Mouse (Mus musculus) left cerebral cortex, adult 2 months (tissue): Measurements from ENCODE around the gene Epb41l1. TPM values are rescaled to one million over a fixed set of nuclear protein-coding genes. Genes with fewer than 3 reads are reported as not detected.
A peak's percentile ranks its signal among the peaks of the same experiment; 100 is the strongest.
"Not testable (repeated sequence)": the region's sequence is repeated elsewhere in the genome, so short reads cannot be mapped to it uniquely, and the experiment has no call there.

Source experiments
- DNase-seq, 2 experiments: peaks; one replicate each; pipeline ENCODE4 v3.0.0; 2021 to 2022; ENCODE audit warnings: low spot score in 2 of 2, mixed read lengths in 1 of 2; ENCODE audit errors: extremely low spot score in 1 of 2
- H3K27ac ChIP-seq: fragments of 200-600 bp; 2 replicates; pipeline ENCODE4 v1.8.1; 2022
- H3K4me3 ChIP-seq: fragments of 200-600 bp; 2 replicates; pipeline ENCODE4 v1.8.1; 2022
- CTCF ChIP-seq: fragments of 200-600 bp; IDR thresholded peaks from 2 replicates; pipeline ENCODE4 v1.8.1; 2022; ENCODE audit warnings: antibody characterized with exemption, mild to moderate bottlenecking, moderate library complexity
- intact Hi-C: fragments of 180-260 bp; cut with DNase I; formaldehyde crosslinking; loops from one replicate; pipeline ENCODE4 v1.15.1; 2025
- long read RNA-seq, 2 experiments: library from polyadenylated mRNA; stranded (forward); transcript quantifications; one replicate each; pipeline ENCODE4 v2.0.0; 2021; ENCODE audit warnings: borderline mapping rate in 2 of 2
- total RNA-seq, 2 experiments: library from RNA; stranded (reverse); gene quantifications; 2 replicates each; pipeline ENCODE4 v1.2.3; 2021

Gene Epb41l1
- total RNA-seq: 100 to 1,000 TPM; 376 to 385 TPM
- long read RNA-seq, experiment 1, full-length matches to known transcripts: 114 of 278 reads
- long read RNA-seq, experiment 1, partial matches to known transcripts: 43 of 278 reads
- long read RNA-seq, experiment 1, other reads (novel, unspliced or antisense): 121 of 278 reads
- long read RNA-seq, experiment 2, full-length matches to known transcripts: 93 of 240 reads
- long read RNA-seq, experiment 2, partial matches to known transcripts: 97 of 240 reads
- long read RNA-seq, experiment 2, other reads (novel, unspliced or antisense): 50 of 240 reads

DNA sequence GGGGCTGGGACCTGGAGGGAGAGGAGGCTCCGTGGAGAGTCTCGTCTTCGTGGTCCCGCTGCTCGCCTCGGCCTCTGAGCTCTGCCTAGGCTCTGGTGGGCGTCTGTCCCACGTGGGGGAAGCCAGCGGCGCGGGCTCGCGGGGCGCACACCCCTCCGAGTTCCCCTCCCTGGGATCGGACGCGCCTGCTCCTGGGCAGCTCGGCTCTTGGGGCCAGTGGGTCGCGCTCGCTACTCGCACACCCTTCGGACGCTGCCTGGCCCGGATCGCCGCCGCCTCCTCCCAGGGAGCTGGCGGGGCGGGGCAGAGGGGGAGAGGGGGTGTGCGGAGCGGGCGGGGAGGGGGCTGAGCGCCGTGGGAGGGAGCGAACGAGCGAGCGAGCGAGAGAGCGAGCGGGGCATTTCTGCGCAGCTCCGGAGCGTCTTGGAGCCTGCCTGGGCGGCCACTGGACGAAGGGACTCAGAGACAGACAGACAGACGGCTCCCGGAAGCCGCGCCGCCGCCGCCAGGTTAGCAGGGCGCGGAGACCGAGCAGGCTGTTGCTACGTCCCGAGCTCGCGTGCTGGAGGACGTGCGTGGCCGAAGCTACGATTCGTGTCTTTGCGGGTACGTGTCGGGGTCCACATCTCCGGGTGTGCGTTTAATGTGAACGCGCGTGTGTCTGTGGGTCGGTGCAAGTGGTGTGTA lies at the start of gene Epb41l1:
Gene Epb41l1 (plus strand): TSS at position 216 of the 687 bp plus-strand sequence.
- Histone ChIP-seq H3K4me3 (peak within 1 kb of the TSS; percentile 80), H3K27ac (peak within 1 kb of the TSS; percentile 74)
- peak; percentile 25 to 51 for DNase-seq
- TF ChIP-seq CTCF: no peak
- intact Hi-C loops: no loop called here

DNA sequence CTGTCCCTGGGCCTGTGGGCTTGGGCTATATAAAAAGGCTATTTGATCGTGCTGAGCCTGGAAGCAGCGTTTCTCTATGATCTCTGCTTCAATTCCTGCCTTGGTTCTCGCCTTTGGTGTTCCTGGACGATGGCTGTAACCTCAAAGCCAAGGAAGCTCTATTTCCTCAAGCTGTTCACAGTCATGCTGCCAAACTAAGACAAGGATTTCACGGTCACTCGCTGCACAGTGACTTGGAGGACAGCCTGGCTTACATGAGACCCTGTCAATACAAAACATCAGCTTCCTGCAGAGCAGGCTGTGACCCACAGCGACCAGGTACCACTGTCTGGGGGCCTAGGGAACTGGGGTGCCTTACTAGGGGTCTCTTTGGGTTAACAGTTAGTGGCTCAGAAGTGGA lies 43.8 kb upstream of the Epb41l1 start:
- no peak overlapping the region for H3K4me3 ChIP-seq
- intact Hi-C loops: no loop called here
- H3K27ac ChIP-seq: no peak overlapping the region
- TF ChIP-seq CTCF: no peak
- no peak for DNase-seq

DNA sequence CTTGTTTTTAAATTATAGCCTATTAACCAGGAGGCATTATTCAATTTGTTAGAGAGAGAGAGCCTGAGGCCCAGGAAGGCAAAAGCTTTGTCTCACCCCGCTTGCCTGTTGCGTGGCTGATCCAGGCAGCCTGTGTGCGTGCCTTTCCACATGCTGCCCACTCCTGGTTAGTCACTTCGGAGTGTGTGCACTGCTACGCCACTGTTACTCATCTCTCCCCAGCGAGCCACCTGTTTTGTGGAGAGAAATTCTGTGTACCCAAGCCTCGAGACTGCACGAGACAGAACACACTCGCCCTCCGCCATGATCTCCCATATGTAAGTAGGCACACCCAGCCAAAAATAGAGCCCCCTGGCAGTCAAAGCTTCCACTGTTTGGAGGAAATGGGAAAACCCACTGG lies 40.8 kb upstream of the Epb41l1 start:
- no peak for TF ChIP-seq CTCF
- Histone ChIP-seq H3K4me3 (no peak overlapping the region), H3K27ac (no peak overlapping the region)
- peak; percentile 51 to 53 for DNase-seq
- intact Hi-C loops: loop anchor here (5.0 kb wide), 2 partner anchors 97 to 112 kb away; no protein-coding TSS in a partner anchor

DNA sequence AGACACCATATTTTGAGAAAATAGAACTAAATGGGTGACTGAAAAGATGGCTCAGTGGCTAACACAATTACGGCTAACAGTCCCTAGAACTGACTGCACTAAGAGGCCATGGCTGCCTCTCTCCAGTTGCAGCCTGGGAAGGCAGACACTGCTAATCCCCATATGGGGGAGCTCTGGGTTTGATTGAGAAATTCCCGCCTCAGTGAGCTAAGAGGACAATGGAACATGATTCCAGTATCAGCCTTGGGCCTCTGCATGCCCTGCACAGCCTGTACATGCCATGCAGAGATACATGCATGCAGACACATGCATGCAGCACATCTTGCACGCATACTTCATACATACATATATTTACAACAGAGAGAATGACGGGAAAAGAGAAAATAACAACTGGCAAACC lies 39.4 kb upstream of the Epb41l1 start:
- DNase-seq: no peak
- peak; percentile 33 for TF ChIP-seq CTCF
- Histone ChIP-seq H3K4me3 (no peak overlapping the region), H3K27ac (no peak overlapping the region)
- intact Hi-C loops: loop anchor here (5.0 kb wide), 2 partner anchors 96 to 111 kb away; no protein-coding TSS in a partner anchor

DNA sequence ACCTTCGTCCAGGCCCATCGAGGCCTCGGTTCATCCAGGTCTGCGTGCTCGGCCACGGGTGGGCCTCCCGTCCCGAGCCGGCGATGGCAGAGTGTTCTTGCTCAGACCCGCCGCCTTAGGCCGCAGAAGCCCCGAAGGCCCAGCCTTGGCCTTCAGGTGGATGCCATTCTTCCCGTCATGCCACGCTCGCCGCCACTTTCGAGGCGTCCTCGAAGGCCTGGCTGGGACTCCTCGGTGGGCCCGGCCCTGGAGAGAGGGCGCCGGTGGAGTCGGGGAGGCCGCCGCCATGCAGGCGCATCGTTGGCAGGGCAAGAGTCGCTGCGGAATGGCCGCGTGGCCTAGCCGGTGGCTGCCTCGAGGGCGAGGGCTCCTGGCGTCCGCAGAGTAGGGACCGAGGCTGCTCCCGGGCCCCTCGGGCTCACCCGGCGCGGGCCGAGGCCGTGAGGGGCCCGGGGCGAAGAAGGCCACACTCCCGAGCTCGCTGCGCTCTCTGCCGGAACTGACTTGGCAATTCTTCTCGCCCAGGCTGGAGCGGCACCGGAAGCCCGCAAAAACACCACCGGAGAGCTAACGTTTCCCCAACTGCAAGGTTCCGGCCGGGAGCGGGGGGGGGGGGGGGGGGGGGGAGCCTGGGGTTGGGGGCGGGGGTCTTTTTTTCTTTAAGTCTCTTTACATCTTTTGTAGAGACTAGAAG lies 28.1 kb upstream of the Epb41l1 start:
- Histone ChIP-seq H3K4me3 (peak overlapping the region; percentile 44), H3K27ac (0 out of 2 replicates have a peak overlapping the region, but pooled peaks have one; percentile 69)
- DNase-seq: peak; percentile 62 to 67
- intact Hi-C loops: not testable (repeated sequence)

DNA sequence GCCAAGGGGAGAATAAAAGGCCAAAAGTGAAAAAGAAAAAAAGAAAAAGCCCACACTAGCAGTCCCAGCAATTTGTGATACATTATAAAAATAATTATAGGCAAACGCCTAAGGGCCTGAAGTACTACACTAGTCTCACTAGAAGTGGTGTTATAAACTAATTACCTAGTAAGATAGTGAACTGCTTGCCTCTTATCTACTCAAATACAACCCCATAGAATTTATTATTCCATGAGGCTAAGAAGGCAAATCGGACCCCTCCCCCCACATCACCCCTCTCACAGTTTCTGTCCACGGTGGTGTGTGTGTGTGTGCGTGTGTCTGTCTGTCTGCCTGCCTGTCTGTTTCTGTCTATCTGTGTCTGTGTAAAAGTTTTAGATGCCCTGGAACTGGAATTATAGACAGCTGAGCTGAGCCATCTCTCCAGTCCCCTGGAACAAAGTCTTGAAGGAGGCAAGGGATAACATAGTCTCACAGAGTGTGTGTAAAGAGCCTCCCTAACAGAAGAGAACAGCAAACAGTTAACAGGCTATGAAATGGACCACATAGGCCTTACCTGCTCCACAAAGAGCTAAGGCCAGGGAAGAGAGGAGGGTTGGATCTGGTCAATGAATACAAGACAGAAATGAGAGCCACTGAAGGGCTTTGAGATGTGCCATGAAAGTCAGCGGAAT lies 27.4 kb upstream of the Epb41l1 start:
- no peak overlapping the region for H3K27ac ChIP-seq
- no peak for DNase-seq
- peak overlapping the region; percentile 36; the same call in 1 of the 2 replicates for H3K4me3 ChIP-seq
- intact Hi-C loops: no loop called here
- no peak for TF ChIP-seq CTCF

DNA sequence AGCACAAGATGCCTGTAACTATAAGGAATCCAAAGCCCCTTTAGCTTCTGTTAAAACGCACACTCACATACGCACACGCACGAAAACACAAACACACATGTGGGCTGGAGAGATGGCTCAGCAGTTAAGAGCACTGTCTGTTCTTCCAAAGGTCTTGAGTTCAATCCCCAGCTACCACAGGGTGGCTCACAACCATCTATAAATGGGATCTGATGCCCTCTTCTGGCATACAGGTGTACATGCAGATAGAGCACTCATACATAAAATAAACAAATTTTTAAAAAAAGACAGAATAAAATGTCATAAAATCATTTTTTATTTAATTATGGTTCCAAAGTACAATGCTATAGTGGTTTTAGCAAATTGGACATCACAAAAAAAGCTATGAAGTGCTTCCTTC lies 26.4 kb upstream of the Epb41l1 start:
- H3K27ac ChIP-seq: no peak overlapping the region
- no peak for DNase-seq
- no peak overlapping the region for H3K4me3 ChIP-seq
- intact Hi-C loops: no loop called here
- peak; percentile 37 for TF ChIP-seq CTCF

DNA sequence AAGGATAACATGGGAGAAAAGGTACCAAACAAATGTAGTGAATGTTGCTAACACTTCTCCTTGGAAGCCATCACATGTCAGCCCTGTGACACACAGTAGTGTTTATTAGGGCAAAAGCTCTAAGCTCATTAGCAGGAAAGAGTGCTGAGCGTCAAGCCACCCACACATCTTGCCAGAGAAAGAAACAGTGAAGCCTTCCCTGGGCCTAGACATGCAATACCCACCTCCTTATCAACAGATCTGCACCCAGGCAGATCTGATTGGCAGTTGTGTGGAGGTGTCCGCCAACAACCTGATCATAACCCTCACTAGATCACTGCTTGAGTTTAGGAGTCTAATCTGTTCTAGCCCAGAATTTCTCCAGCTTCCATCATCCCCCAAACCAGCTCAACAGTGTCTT lies 24.6 kb upstream of the Epb41l1 start:
- no peak for TF ChIP-seq CTCF
- intact Hi-C loops: no loop called here
- no peak for DNase-seq
- Histone ChIP-seq H3K27ac (no peak overlapping the region), H3K4me3 (no peak overlapping the region)

DNA sequence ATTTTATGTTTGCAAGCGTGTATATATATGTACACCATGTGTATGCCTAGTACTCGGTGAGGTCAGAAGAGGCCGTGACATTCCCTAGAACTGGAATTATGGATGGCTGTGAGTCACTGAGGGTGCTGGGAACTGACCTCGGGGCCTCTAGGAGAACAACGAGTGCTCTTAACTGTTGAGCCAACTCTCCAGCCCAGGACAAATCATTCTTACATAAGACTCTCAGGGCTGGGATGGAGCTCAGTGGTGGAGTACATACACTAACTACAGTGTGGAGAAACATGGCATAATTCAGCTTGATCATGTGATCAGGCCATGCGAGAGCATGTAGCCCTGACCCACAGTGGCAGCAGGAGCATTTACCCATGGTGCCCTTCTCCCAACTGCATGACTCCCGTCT lies 22.7 kb upstream of the Epb41l1 start:
- H3K4me3 ChIP-seq: no peak overlapping the region
- TF ChIP-seq CTCF: no peak
- no peak overlapping the region for H3K27ac ChIP-seq
- intact Hi-C loops: no loop called here
- no peak for DNase-seq

DNA sequence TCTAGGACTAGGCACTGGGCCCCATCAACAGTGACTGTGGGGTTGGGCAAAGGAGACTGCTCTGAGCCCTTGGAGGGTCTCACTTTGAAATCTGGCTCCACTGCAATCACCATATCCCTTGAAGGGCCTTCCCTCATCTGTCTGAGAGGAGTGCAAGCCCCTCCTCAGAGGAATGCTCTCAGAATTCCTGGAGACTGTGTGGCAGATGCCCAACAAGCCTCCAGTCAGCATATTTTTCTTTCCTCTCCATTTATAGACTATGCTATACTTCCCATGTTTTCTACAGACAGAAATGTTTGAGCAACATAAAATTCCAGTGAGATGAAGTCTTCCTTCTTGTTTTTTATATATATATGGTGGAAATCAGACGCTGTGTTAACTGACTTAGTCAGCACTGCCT lies 21.2 kb upstream of the Epb41l1 start:
- DNase-seq: no peak

DNA sequence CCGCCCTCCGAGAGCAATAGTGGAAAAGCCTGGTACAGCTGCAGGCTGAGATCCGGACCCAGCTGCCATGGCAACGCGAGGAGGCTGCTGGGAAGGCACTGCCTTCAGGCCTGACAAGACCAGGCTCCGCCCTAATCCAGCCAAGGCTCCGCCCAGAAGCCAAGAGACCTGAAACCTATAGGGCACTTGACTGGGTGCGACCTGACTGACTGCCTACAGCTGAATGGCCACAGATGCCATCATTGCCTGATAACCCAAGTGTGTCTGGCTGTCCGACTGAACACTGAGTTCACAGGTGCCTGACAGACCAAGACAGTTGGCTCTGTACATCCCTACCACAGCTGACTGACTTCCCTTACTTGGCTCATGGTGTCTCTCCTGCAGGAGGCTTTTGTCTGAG lies 19.4 kb upstream of the Epb41l1 start:
- DNase-seq: peak; percentile 35 to 70
- H3K27ac ChIP-seq: no peak overlapping the region
- H3K4me3 ChIP-seq: no peak overlapping the region
- no peak for TF ChIP-seq CTCF
- intact Hi-C loops: no loop called here

More for the DNA sequence above, 21.2 kb upstream of the Epb41l1 start:
- intact Hi-C loops: no loop called here
- no peak overlapping the region for H3K4me3 ChIP-seq
- no peak for TF ChIP-seq CTCF
- H3K27ac ChIP-seq: no peak overlapping the region

DNA sequence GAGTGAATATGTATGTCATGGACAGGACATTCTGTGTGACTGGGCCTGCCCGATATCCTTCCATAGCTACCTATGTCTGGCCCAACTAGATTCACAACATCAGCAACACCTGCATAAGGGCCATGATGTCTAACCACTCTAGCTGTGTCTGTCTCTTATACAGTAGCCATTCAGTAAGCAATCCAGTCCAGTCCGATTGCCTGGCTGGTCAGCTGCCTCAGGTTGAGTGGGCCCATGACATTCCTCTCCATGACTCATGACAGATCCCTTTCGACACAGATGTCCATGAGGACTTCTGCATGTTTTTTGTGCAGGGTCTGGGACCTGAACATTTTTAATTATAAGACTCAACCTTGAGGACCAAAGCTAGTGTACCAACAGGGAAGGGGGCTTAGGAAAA lies 18.7 kb upstream of the Epb41l1 start:
- H3K4me3 ChIP-seq: no peak overlapping the region
- TF ChIP-seq CTCF: no peak
- no peak overlapping the region for H3K27ac ChIP-seq
- intact Hi-C loops: no loop called here
- DNase-seq: no peak
